Mouse (Mus musculus) E14TG2a.4 (cell line): ENCODE results near the gene Doc2a.

Experiments used
- H3K27me3 ChIP-seq: 2 replicates; pipeline ENCODE4 v1.6.1; 2014; ENCODE audit warnings: low read length, control low read depth; ENCODE audit not compliant: insufficient read depth
- H3K36me3 ChIP-seq: 2 replicates; pipeline ENCODE4 v1.6.1; 2014; ENCODE audit warnings: low read length, control low read depth; ENCODE audit not compliant: insufficient read depth
- H3K4me1 ChIP-seq: replicated peaks from 2 replicates; pipeline ENCODE4 v1.6.1; 2014; ENCODE audit warnings: low read depth, low read length, control low read depth
- H3K4me3 ChIP-seq: replicated peaks from 2 replicates; pipeline ENCODE4 v1.5.1; 2014; ENCODE audit warnings: mild to moderate bottlenecking, low read length
- H3K9me3 ChIP-seq: 2 replicates; pipeline ENCODE4 v1.6.1; 2014; ENCODE audit warnings: low read length, control low read depth
- CTCF ChIP-seq: conservative IDR thresholded peaks from 2 replicates; pipeline ENCODE4 v1.5.1; 2014; ENCODE audit warnings: low read length
- NANOG ChIP-seq: IDR thresholded peaks from 2 replicates; pipeline ENCODE4 v1.6.1; 2014; ENCODE audit warnings: borderline replicate concordance, low read length, mixed read lengths
- POU5F1 ChIP-seq: IDR thresholded peaks from 2 replicates; pipeline ENCODE4 v1.6.1; 2014; ENCODE audit warnings: low read length, borderline replicate concordance

Doc2a gene

GRCm38 (mm10) chr7:126847116-126847420 lies at the start of gene Doc2a:
Gene Doc2a (plus strand): TSS chr7:126847416.
- Histone ChIP-seq H3K9me3 (no peaks in the 10 kb centered on the region), H3K4me3 (peak within 1 kb of the TSS; percentile 82), H3K4me1 (peaks cover 41% of the 10 kb centered on the region), H3K27me3 (peaks cover 43% of the 10 kb centered on the region), H3K36me3 (peaks cover 28% of the 10 kb centered on the region)
- TF ChIP-seq CTCF (no peak), POU5F1 (no peak), NANOG (no peak)

GRCm38 (mm10) chr7:126798127-126799049 lies 48.8 kb upstream of the Doc2a start:
- TF ChIP-seq NANOG (no peak), CTCF (no peak), POU5F1 (no peak)
- Histone ChIP-seq H3K36me3 (peaks cover 66% of the 10 kb centered on the region), H3K4me3 (peak overlapping the region; percentile 99), H3K27me3 (no peaks in the 10 kb centered on the region), H3K9me3 (no peaks in the 10 kb centered on the region), H3K4me1 (peaks cover 66% of the 10 kb centered on the region)

- peaks cover 59% of the 10 kb centered on the region for H3K4me1 ChIP-seq
- TF ChIP-seq CTCF (no peak), NANOG (no peak), POU5F1 (no peak)
Observed at GRCm38 (mm10) chr7:126799050-126799467, 48.2 kb upstream of the Doc2a start.

DNA sequence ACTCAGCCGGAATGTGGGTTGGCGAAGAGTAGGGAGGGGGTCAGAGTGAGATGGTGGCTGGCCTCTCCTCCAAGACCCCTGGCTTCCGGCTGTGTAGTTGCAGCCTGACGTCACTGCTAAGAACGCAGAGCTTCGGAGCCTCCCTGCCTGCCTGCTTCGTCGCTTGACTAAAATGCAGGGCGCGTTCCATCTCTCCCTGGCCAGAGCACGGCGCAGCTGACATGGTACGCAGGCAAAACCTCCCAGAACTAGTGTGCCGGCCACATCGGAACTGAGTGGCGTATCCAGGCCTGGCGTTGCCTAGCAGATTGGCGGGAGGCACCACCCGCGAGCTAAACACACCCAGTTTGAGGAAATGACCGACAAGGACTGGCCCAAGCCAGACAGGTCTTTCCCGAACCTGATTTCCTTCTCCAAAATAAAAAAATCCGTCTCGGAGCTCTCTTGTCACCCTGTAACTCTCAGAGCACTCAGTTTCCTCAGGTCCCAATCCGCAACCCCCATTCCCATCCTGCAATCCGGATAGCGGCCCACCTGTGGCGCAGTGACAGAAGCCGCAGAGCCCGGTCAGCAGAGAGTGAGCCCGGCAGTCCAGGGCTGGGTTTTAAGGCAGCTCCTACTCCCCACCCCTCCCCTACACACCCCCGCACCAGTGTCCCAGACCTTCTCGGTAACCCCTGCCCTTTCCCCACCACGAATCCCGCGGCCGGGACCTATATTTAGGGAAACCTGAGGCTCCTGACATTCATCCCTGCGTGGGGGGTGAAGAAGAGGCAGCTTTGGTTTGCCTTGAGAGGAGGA lies 47.5 kb upstream of the Doc2a start:
- Histone ChIP-seq H3K27me3 (no peaks in the 10 kb centered on the region), H3K9me3 (no peaks in the 10 kb centered on the region), H3K36me3 (peaks cover 68% of the 10 kb centered on the region), H3K4me3 (peak overlapping the region; percentile 87), H3K4me1 (peaks cover 54% of the 10 kb centered on the region)
- TF ChIP-seq CTCF (no peak), NANOG (no peak), POU5F1 (no peak)

More at GRCm38 (mm10) chr7:126799050-126799467, 48.2 kb upstream of the Doc2a start:
- Histone ChIP-seq H3K9me3 (no peaks in the 10 kb centered on the region), H3K4me3 (peak overlapping the region; percentile 99), H3K36me3 (peaks cover 68% of the 10 kb centered on the region), H3K27me3 (no peaks in the 10 kb centered on the region)

- Histone ChIP-seq H3K4me3 (peak overlapping the region; percentile 87), H3K27me3 (no peaks in the 10 kb centered on the region), H3K36me3 (peaks cover 66% of the 10 kb centered on the region), H3K9me3 (no peaks in the 10 kb centered on the region), H3K4me1 (peaks cover 47% of the 10 kb centered on the region)
- no peak for TF ChIP-seq NANOG
- TF ChIP-seq CTCF, result no peak
- TF ChIP-seq POU5F1, result no peak
Observed at GRCm38 (mm10) chr7:126800269-126801056, 46.8 kb upstream of the Doc2a start.

- H3K4me3 ChIP-seq, result peak overlapping the region; percentile 87
- TF ChIP-seq CTCF (no peak), NANOG (no peak), POU5F1 (no peak)
- H3K36me3 ChIP-seq, result peaks cover 64% of the 10 kb centered on the region
- no peaks in the 10 kb centered on the region for H3K9me3 ChIP-seq
- no peaks in the 10 kb centered on the region for H3K27me3 ChIP-seq
- H3K4me1 ChIP-seq, result peaks cover 42% of the 10 kb centered on the region
Observed at GRCm38 (mm10) chr7:126801057-126801422, 46.2 kb upstream of the Doc2a start.

DNA sequence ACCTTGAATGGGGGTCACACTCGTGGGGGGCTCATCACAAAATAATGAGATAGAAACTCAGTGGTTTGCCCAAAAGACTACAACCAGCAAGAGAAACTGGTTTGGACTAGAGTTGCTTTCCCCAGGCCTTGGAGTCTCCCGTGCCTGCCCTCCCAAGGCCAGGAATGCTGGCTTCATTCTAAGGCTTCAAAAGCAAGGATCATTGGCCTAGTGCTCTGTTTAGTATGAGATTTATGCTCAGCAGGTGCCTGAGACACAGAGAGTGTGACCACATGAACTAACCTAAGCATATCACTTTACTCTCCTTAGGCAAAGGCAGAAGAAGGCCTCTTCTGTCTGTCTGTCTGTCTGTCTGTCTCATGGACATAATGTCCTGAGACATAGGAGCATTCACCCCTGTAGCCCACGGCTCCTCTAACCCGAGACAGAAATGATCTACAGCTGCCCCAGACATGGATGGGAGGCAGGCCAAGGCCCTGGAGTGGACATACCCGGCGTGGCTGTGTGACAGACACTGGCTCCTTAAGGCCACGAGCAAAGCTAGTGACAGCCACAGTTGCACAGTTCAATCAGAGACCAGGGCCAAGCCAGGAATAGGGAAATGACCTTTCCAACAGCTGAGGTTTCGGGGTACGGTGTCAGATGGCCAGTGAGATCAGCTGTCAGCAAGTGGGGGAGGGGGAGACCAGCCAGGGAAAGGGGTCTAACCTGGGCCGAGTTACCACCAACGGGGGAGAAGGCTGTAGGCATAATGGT lies 44.9 kb upstream of the Doc2a start:
- no peak overlapping the region for H3K4me3 ChIP-seq
- H3K9me3 ChIP-seq, result no peaks in the 10 kb centered on the region
- peaks cover 64% of the 10 kb centered on the region for H3K36me3 ChIP-seq
- H3K4me1 ChIP-seq, result peaks cover 32% of the 10 kb centered on the region
- no peaks in the 10 kb centered on the region for H3K27me3 ChIP-seq
- TF ChIP-seq POU5F1 (no peak), CTCF (no peak), NANOG (no peak)
